Mouse (Mus musculus) limb, embryonic 11.5 days (tissue): Measurements from ENCODE around the gene Myo3b. TPM values are rescaled to one million over a fixed set of nuclear protein-coding genes. Genes with fewer than 3 reads are reported as not detected.

Source experiments
- ATAC-seq: fragments of 200-750 bp; cut with Nextera tagmentation; 2 replicates; pipeline ENCODE4 v1.8.0; 2017; ENCODE audit warnings: low read depth; ENCODE audit not compliant: insufficient number of reproducible peaks, low FRiP score, low TSS enrichment
- DNase-seq: peaks from one replicate; pipeline ENCODE4 v3.0.0-alpha.2; 2015; ENCODE audit warnings: low spot score
- H3K27ac ChIP-seq: fragments of 300-500 bp; sonication (generic); replicated peaks from 2 replicates; pipeline ENCODE4 v1.5.1; 2014; ENCODE audit warnings: low read depth, mild to moderate bottlenecking, low read length
- H3K27me3 ChIP-seq: fragments of 300-500 bp; sonication (generic); 2 replicates; pipeline ENCODE4 v1.6.1; 2014; ENCODE audit warnings: mild to moderate bottlenecking, low read length, mixed read lengths; ENCODE audit not compliant: control insufficient read depth, insufficient read depth
- H3K36me3 ChIP-seq: fragments of 300-500 bp; sonication (generic); 2 replicates; pipeline ENCODE4 v1.6.1; 2014; ENCODE audit warnings: mild to moderate bottlenecking, low read length, moderate library complexity, mixed read lengths; ENCODE audit not compliant: control insufficient read depth, insufficient read depth
- H3K4me1 ChIP-seq: fragments of 300-500 bp; sonication (generic); 2 replicates; pipeline ENCODE4 v1.6.1; 2014; ENCODE audit warnings: low read length, mixed read lengths; ENCODE audit not compliant: control insufficient read depth, insufficient read depth
- H3K4me2 ChIP-seq: fragments of 300-500 bp; sonication (generic); 2 replicates; pipeline ENCODE4 v1.6.1; 2014; ENCODE audit warnings: low read depth, mild to moderate bottlenecking, moderate library complexity; ENCODE audit not compliant: severe bottlenecking
- H3K4me3 ChIP-seq: fragments of 300-500 bp; sonication (generic); 2 replicates; pipeline ENCODE4 v1.5.1; 2014; ENCODE audit warnings: low read depth, low read length
- H3K9ac ChIP-seq: fragments of 300-500 bp; sonication (generic); 2 replicates; pipeline ENCODE4 v1.6.1; 2014; ENCODE audit warnings: mild to moderate bottlenecking, low read length
- H3K9me3 ChIP-seq: fragments of 300-500 bp; sonication (generic); 2 replicates; pipeline ENCODE4 v1.6.1; 2016; ENCODE audit warnings: low read length; ENCODE audit not compliant: control insufficient read depth
- WGBS: fragments of 180-500 bp; shearing (Covaris S2); extraction: QIAGEN DNeasy Blood & Tissue Kit; methylation state at CpG from one replicate; pipeline ENCODE4 v1.1.7; 2014; 5-methylcytosine and 5-hydroxymethylcytosine counted together
- polyA plus RNA-seq: library from polyadenylated mRNA; unstranded; fragments of >200 nt; fragmentation: Nextera tagmentation; extraction: Ambion mirVana; gene quantifications from 2 replicates; pipeline ENCODE4 v1.2.1, GENCODE M21; 2014

Myo3b gene
- polyA plus RNA-seq, 1 experiment from 2014 or later: not detected

DNA sequence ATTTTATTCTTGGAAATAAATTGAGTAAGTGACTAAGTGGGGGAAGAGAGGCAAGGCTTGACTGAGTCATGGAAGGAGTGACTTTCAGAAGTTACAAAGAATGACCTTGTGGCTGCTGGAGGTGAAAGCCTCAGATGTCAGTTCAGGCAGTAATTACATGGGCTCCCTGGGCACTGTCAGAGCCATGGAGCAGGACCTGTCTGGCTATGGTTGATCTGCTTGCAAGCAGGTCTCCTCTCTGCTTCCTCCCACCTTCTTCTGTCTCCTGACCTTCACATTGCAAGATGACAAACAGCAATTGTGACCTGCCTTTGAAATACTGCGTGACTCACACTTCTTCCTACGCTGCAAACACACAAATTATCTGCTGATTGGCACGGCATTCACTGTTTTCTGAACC lies 90.6 kb downstream of the Myo3b start:
- H3K4me3 ChIP-seq: no peak overlapping the region
- ATAC-seq (no peak), DNase-seq (no peak)
- H3K36me3 ChIP-seq: no peaks in the 10 kb centered on the region
- H3K4me1 ChIP-seq: no peaks in the 10 kb centered on the region
- no peaks in the 10 kb centered on the region for H3K9me3 ChIP-seq
- no peak overlapping the region for H3K9ac ChIP-seq
- H3K4me2 ChIP-seq: no peak overlapping the region
- 69% methylated on average over 3 of the region's 3 CpGs for WGBS
- no peaks in the 10 kb centered on the region for H3K27me3 ChIP-seq
- no peak overlapping the region for H3K27ac ChIP-seq

- no peak for ATAC-seq
- H3K9ac ChIP-seq: no peak overlapping the region
- no peaks in the 10 kb centered on the region for H3K4me1 ChIP-seq
- H3K9me3 ChIP-seq: no peaks in the 10 kb centered on the region
- H3K27ac ChIP-seq: no peak overlapping the region
- H3K4me2 ChIP-seq: no peak overlapping the region
- 74% methylated on average over 4 of the region's 4 CpGs for WGBS
- H3K27me3 ChIP-seq: no peaks in the 10 kb centered on the region
- no peaks in the 10 kb centered on the region for H3K36me3 ChIP-seq
- no peak overlapping the region for H3K4me3 ChIP-seq
- DNase-seq: no peak
Measured at GRCm38 (mm10) chr2:70133281-70133680, 94.4 kb downstream of the Myo3b start.

DNA sequence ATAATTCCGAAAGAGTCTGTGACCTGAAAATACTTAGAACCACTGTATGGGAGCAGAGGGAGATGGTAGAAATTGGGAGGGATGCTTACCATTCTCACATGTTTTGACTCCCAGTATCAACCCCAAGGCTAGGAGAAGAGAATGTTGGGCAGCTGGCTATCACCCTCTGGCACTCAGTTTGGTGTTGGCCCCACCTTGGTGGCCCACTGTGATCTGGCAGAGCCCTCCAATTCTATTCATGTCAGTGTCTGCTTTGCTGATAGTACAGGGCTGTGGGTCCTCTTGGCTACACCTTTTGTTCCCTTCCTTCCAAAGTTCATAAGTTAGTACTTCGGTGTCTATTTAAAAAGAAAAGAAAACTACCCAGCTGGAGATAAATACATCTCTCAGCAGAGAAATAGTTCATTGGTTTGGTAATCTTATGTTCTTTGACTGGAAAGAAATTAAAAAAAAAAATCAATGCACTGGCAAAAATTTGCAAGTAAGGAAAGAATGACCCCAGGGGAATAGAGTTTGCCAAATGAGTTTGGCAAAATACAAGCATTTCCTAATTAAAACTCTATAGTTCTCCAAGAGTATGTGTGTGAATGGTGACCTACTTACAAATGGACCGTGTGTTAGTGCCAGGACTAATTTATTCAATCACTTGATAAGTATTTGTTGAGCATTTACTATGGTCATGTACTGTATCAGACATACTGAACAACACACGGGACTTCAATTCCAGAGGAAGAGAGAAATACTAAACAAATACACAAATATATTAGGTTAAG lies 98.5 kb downstream of the Myo3b start:
- Histone ChIP-seq H3K4me1 (no peaks in the 10 kb centered on the region), H3K4me3 (no peak overlapping the region), H3K9me3 (no peaks in the 10 kb centered on the region), H3K4me2 (no peak overlapping the region), H3K27ac (no peak overlapping the region), H3K9ac (no peak overlapping the region), H3K27me3 (no peaks in the 10 kb centered on the region), H3K36me3 (no peaks in the 10 kb centered on the region)
- WGBS: 89% methylated on average over 4 of the region's 4 CpGs
- ATAC-seq (no peak), DNase-seq (no peak)

DNA sequence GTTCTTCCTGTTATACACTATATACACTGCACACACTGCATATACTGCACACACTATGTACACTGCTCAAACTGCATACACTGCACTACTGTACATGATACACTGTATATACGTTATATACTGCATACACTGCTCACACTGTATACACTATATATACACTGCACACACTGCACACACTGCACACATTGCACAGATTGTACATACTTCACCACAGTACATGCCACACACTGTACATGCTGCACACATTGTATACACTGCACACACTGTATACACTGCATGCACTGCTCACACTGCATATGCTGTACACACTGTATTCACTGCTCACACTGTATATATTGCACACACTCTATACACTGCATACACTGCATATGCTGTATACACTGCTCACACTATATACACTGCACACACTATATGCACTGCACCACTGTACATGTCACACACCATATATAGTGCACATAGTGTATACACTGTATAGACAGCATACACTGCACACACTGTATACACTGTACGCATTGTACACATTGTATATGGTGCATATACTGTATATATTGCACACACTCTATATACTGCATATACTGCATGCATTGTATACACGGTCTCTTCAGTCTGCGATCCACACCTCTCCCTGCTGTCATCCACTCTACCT lies 104.7 kb downstream of the Myo3b start:
- Histone ChIP-seq H3K27me3 (no peaks in the 10 kb centered on the region), H3K4me1 (no peaks in the 10 kb centered on the region), H3K27ac (no peak overlapping the region), H3K9ac (no peak overlapping the region), H3K9me3 (no peaks in the 10 kb centered on the region), H3K4me2 (no peak overlapping the region), H3K4me3 (no peak overlapping the region), H3K36me3 (no peaks in the 10 kb centered on the region)
- no peak for DNase-seq
- WGBS: 95% methylated on average over 4 of the region's 4 CpGs
- no peak for ATAC-seq

DNA sequence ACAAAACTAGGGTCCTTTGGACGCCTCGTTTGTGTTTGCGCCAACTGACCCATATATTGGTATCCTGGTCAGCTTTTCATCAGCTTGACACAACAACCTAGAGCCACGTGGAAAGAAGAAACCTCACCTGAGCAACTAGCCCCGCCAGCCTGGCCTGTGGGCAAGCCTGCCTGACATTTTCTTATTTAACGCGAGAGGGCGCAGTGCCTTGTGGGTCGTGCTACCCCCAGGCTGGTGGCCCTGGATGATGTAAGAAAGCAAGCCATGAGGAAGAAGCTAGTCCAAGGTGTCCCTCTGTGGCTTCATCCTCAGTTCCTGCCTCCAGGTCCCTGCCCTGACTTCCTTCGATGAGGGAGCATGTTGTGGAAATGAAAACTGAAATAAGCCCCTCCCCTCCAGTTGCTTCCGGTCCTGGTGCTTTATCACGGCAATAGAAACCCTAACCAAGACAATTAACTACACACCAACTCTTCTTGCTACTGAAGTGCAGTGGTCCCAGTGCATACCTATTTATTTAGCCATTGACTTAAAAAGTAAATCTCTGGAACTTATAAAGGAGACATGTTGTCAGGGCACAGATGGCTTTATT lies 108.2 kb downstream of the Myo3b start:
- no peak for ATAC-seq
- Histone ChIP-seq H3K4me1 (no peaks in the 10 kb centered on the region), H3K4me2 (no peak overlapping the region), H3K36me3 (no peaks in the 10 kb centered on the region), H3K27me3 (no peaks in the 10 kb centered on the region), H3K27ac (no peak overlapping the region), H3K4me3 (no peak overlapping the region), H3K9me3 (no peaks in the 10 kb centered on the region), H3K9ac (no peak overlapping the region)
- 53% methylated on average over 12 of the region's 12 CpGs for WGBS
- DNase-seq: no peak

- 66% methylated on average over 13 of the region's 13 CpGs for WGBS
- Histone ChIP-seq H3K4me3 (no peak overlapping the region), H3K9me3 (no peaks in the 10 kb centered on the region), H3K27ac (no peak overlapping the region), H3K27me3 (no peaks in the 10 kb centered on the region), H3K4me1 (no peaks in the 10 kb centered on the region), H3K36me3 (no peaks in the 10 kb centered on the region), H3K9ac (no peak overlapping the region), H3K4me2 (no peak overlapping the region)
- DNase-seq: no peak
- no peak for ATAC-seq
Measured at GRCm38 (mm10) chr2:70148821-70149510, 110.0 kb downstream of the Myo3b start.

DNA sequence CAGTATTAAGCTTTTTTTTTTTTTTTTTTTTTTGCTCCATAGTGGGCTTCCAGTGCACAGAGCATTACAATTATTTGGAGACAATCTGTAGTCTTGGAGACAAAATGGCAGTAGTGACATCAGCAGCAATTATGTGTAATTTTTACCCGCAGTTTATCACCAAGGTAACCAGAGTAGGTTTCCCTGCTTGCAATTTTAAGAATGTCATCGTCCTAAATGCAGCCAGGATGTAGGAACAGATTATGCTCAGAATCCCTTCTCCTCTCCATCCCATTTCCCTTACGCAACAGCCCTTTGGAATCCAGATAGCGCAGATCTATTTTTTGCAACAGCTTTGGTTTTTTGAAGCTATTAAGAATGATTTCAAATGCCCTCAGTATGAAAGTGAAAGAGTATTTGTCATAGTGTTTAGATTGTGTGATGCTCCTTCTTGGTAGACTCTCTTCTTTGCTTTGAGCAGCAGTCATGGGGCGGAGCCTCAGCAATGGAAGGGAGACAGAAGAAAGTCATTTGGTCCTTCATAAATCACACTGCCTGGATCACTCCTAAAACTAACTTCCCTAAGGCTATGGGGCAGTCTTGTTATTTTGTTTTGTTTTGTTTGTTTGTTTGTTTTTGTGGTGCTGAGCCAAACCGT lies 111.6 kb downstream of the Myo3b start:
- Histone ChIP-seq H3K27ac (no peak overlapping the region), H3K9ac (no peak overlapping the region), H3K36me3 (no peaks in the 10 kb centered on the region), H3K27me3 (no peaks in the 10 kb centered on the region), H3K4me3 (no peak overlapping the region), H3K4me2 (no peak overlapping the region), H3K9me3 (no peaks in the 10 kb centered on the region), H3K4me1 (no peaks in the 10 kb centered on the region)
- DNase-seq (no peak), ATAC-seq (no peak)
- WGBS: 83% methylated on average over 6 of the region's 6 CpGs

GRCm38 (mm10) chr2:70151930-70152329 lies 113.0 kb downstream of the Myo3b start:
- Histone ChIP-seq H3K9me3 (no peaks in the 10 kb centered on the region), H3K27me3 (no peaks in the 10 kb centered on the region), H3K4me2 (no peak overlapping the region), H3K9ac (no peak overlapping the region), H3K4me1 (no peaks in the 10 kb centered on the region), H3K27ac (no peak overlapping the region), H3K36me3 (no peaks in the 10 kb centered on the region), H3K4me3 (no peak overlapping the region)
- DNase-seq (no peak), ATAC-seq (no peak)
- WGBS: 89% methylated on average over 3 of the region's 3 CpGs
